Mouse (Mus musculus) kidney, postnatal 4 days (tissue): ENCODE results near the gene Gm3448.
"Not testable (repeated sequence)": the region's sequence is repeated elsewhere in the genome, so short reads cannot be mapped to it uniquely, and the experiment has no call there.

Experiments
- DNase-seq, 2 experiments: peaks; one replicate each; pipeline ENCODE4 v3.0.0; 2021; ENCODE audit warnings: mixed read lengths in 2 of 2

Gm3448 gene

GRCm38 (mm10) chr17:15041175-15041729 is at the start of gene Gm3448, which contains the start of the genes Ermard and Tcte3:
TSS of gene Gm3448 (minus strand) at chr17:15041537.
TSS of gene Ermard (plus strand) at chr17:15041208.
TSS of gene Tcte3 (minus strand) at chr17:15041488.
- DNase-seq, result peak; percentile 46 to 72

GRCm38 (mm10) chr17:15088591-15089001 is 47.3 kb upstream of the Gm3448 start:
- DNase-seq, result no peak

- no peak for DNase-seq
Measured at GRCm38 (mm10) chr17:15088166-15088565, 46.8 kb upstream of the Gm3448 start.

- DNase-seq, result no peak
Measured at GRCm38 (mm10) chr17:15085006-15085405, 43.7 kb upstream of the Gm3448 start.

- no peak for DNase-seq
Measured at GRCm38 (mm10) chr17:15084226-15084848, 43.0 kb upstream of the Gm3448 start.

- DNase-seq, result no peak
Measured at GRCm38 (mm10) chr17:15077536-15077935, 36.2 kb upstream of the Gm3448 start.

GRCm38 (mm10) chr17:15075033-15075432 is 33.7 kb upstream of the Gm3448 start:
- peak; percentile 49 to 66 for DNase-seq

GRCm38 (mm10) chr17:15072211-15072610 is 30.9 kb upstream of the Gm3448 start:
- no peak for DNase-seq

- DNase-seq, result peak; percentile 25 to 42
Measured at GRCm38 (mm10) chr17:15069124-15069523, 27.8 kb upstream of the Gm3448 start.

GRCm38 (mm10) chr17:15068040-15068792 is 26.9 kb upstream of the Gm3448 start:
- DNase-seq, result no peak

- no peak for DNase-seq
Measured at GRCm38 (mm10) chr17:15066911-15067310, 25.6 kb upstream of the Gm3448 start.

- peak; percentile 38 to 61 for DNase-seq
Measured at GRCm38 (mm10) chr17:15066066-15066465, 24.7 kb upstream of the Gm3448 start.

- peak; percentile 67 to 77 for DNase-seq
Measured at GRCm38 (mm10) chr17:15065391-15066024, 24.2 kb upstream of the Gm3448 start.

- no peak for DNase-seq
Measured at GRCm38 (mm10) chr17:15060356-15060755, 19.0 kb upstream of the Gm3448 start.

- DNase-seq, result no peak
Measured at GRCm38 (mm10) chr17:15059646-15060045, 18.3 kb upstream of the Gm3448 start.

- no peak for DNase-seq
Measured at GRCm38 (mm10) chr17:15058161-15058591, 16.8 kb upstream of the Gm3448 start.

GRCm38 (mm10) chr17:15055925-15056324 is 14.6 kb upstream of the Gm3448 start:
- no peak for DNase-seq

GRCm38 (mm10) chr17:15053829-15054200 is 12.5 kb upstream of the Gm3448 start:
- DNase-seq, result peak in 1 of 2 experiments; percentile 9

- DNase-seq, result not testable (repeated sequence)
Measured at GRCm38 (mm10) chr17:15053183-15053828, 12.0 kb upstream of the Gm3448 start.

GRCm38 (mm10) chr17:15052766-15053165 is 11.4 kb upstream of the Gm3448 start:
- DNase-seq, result not testable (repeated sequence)

GRCm38 (mm10) chr17:15050338-15050737 is 9.0 kb upstream of the Gm3448 start:
- not testable (repeated sequence) for DNase-seq

- not testable (repeated sequence) for DNase-seq
Measured at GRCm38 (mm10) chr17:15040455-15040854, 882 bp downstream of the Gm3448 start.

GRCm38 (mm10) chr17:15031414-15031813 is 9.9 kb downstream of the Gm3448 start:
- not testable (repeated sequence) for DNase-seq
